Mouse (Mus musculus) cerebellum, adult 8-10 months (tissue): ENCODE results near the gene Dytn.
"Not testable (repeated sequence)": the region's sequence is repeated elsewhere in the genome, so short reads cannot be mapped to it uniquely, and the experiment has no call there.

Experiments used
- DNase-seq: peaks from one replicate; pipeline ENCODE4 v3.0.0; 2022

Dytn gene

DNA sequence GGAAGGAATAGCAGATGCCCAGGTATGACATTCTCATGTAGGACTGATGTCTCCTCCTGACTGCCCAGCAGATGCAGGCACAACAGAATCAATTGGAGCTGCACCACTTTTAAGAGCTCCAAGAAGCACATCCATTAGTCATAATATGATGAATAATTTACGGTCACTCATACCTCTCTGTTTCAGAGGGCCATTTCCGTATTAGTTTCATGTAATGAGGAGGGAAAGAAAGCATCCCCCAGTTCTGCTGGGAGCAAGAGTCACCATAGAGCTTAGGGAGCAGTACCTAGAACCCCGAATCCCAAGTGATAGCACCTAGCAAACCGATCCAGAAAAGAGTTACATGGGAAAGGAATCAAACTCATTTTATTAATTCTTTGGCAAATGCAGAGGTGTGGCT is at the start of gene Dytn:
Gene Dytn, minus strand, starts transcription at position 101 of the 400 bp plus-strand sequence.
- DNase-seq: no peak

DNA sequence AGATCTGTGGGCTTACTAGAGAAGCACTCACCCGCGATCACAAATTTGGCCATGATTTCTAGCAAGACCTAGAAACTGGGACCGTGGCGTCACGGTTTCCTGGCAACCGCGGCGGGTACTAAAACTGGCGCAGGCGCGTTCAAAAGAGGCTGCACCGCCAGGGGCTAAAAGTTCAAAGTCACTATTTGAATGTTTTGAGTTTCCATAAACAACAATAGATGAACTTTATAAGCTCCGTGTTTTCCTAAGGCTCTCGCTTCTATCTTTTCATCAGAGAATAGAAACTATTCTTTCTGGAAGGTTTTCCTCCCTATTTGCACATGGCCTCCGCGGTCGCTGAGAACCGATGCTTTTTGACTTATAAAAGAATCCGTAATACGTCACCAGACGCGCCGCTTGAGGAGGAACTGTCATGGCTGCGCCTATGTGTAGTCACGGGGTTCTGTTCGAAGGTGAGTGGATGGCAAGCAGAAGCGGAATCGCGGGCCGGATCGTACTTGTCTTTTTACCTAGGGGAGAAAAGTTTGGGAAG is 43.6 kb upstream of the Dytn start, which contains the start of the genes Mdh1b and Fastkd2:
Gene Mdh1b, minus strand, starts transcription at position 79 of the 532 bp plus-strand sequence.
Gene Fastkd2, plus strand, starts transcription at position 375 of the 532 bp plus-strand sequence.
- peak; percentile 90 for DNase-seq

DNA sequence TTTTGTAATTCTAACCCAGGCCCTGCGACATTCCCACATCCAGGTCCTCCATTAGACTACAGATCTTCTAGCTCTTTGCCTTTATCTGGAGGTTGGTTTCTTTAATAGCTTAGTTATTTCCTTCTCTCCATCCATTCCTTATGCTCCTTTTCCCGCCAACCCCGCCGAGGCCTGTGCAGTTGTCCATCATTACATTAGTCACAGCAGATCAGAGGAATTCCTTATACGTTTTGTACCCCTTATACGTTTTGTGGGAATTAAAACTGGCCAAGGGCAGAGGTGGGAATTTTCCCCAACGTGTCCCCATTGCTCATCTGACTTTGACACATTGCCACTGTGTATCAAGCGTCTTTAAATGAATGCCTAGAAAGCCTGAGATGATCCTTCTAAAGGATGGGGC is 43.1 kb upstream of the Dytn start:
- no peak for DNase-seq

DNA sequence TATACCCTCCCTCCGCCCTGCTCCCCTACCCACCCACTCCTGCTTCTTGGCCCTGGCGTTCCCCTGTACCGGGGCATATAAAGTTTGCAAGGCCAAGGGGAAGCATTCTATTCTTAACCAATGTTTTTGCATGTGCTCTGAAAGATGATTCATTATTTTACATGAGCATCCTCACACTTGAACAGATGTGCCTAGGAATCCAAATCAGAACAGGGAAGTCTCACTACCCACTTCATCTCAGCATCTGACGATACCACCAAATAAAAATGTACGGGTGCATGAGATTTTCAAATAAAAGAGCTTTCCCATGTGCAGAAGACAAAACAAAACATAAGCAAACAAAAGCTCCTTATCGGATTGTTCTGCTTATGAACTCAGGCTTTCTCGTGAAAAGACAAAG is 33.4 kb upstream of the Dytn start:
- DNase-seq: no peak

DNA sequence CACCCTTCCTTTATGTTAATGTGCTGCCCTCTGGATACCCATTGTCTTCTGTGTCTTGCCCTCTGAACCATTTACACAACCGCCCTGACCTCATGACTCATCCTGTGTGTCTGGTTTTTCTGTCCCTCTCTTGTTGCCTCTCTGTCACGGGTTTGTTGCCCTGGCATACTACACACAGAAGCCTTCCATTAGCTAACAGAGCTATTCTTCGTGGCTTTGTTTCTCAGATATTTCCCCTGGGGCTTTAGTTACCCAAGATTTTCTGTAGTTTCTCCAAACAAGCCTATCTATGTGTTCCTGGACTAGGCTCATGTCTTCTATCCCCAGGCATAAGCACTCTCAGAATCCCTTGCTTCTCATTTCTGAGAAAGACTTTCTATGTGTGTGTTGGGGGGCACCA is 22.1 kb upstream of the Dytn start:
- no peak for DNase-seq

DNA sequence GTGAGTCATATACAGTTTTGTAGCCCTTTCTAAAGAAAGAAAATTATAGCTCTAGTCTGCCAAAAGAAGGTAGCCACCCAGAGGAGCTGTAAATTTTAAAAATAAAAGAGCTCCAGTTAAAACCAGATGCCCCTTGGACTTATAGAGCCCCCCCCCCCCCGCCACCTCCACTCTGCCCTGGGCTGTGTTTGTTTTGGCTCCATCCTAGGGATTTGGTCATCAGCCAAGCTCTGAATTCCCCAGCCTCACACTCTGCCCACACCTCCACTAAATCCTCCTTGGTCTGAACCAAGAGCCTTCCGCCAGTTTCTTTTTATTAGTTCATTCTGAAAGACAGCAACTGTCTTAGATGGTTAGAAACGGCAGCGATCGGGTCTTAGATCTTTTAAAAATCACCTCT is 19.0 kb upstream of the Dytn start:
- no peak for DNase-seq

DNA sequence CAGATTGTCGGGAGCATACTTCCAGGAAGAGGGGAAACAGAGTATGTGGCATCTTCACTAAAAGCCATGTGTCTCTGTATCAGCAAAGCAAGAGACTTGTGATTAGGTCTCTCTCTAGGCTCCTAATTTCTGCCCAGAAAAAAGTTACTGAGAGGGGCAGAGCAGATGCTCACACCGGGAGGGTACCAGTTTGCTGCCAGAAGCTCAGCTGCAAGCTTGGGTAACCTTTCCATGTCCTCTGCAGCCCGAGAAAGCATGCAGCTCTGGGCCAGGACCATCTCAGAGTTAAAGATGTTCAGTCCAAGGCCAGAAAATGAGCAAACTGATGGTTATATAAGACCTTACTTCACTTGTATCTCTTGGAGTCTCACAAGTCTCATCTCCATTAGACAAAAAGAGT is 10.1 kb upstream of the Dytn start:
- DNase-seq: peak; percentile 6

DNA sequence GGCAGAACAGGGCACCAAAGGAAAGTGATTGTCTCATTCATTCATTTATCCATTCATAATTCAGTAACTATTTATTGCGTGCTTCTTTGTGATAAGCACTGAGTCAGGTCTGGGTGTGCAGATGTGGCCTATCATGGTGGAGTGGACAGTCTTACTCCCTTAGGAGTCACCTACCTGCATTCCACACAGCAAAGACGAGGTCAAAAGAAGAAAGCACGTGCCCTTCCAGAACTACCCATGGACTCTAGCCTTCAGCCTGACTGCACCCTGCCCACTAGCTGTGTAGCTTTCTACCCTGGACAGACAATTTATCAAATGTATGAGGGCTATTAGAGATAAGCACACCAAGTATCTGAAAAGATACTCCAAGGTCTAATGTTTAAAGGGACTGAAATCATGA is 10.8 kb downstream of the Dytn start:
- DNase-seq: no peak

DNA sequence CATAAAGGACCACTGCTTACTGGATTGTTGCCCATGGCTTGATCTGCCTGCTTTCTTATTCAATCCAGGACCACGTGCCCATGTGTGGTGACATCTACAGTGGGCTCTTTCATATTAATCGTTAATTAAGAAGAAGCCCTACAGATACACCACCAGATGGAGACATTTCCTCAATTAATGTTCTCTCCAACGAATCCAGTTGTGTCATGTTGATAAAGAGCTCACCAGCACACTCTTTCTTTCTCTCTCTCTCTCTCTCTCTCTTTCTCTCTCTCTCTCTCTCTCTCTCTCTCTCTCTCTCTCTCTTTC is 17.9 kb downstream of the Dytn start:
- DNase-seq: peak; percentile 8

DNA sequence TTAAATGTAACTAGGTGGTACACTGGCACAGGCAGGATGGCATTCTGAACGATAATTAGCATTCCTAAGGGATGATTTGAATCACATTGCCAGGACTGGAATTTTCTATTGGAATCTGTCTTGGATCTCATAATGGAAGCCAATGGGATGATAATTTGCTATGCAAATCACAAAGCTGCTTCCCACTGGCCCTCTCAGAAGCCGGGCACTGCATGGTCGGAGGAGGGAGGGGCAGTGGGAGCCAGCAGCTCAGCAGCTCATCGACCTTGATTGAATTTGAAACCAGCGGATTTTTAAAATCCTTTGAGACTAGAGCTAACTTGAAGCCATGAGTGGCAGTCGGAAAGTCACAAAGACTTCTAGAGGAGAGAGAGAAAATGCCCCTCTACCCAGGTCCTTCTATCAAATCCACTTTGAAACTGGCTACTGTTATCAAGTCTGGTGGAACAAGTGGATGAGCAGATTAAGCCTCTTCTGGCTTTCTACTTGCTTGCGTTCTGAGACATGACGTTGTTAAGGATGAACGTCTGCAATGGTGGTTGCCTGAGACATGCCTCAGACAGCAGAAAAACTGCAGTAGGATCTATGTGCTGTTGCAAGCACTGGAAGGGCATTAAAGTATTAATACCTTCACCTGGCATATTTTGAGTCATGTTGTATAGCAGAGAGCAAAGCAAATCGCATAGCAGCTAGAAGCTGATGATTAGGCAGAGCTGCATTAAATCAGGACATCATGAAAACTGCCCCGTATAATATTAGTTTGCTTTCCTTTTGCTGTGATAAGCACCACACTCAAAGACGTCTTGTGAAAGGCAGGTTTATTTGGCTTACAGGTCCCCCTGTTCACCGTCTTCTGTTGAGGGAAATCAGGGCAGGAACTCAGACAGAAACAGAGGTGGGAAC is 18.5 kb downstream of the Dytn start:
- DNase-seq: no peak

DNA sequence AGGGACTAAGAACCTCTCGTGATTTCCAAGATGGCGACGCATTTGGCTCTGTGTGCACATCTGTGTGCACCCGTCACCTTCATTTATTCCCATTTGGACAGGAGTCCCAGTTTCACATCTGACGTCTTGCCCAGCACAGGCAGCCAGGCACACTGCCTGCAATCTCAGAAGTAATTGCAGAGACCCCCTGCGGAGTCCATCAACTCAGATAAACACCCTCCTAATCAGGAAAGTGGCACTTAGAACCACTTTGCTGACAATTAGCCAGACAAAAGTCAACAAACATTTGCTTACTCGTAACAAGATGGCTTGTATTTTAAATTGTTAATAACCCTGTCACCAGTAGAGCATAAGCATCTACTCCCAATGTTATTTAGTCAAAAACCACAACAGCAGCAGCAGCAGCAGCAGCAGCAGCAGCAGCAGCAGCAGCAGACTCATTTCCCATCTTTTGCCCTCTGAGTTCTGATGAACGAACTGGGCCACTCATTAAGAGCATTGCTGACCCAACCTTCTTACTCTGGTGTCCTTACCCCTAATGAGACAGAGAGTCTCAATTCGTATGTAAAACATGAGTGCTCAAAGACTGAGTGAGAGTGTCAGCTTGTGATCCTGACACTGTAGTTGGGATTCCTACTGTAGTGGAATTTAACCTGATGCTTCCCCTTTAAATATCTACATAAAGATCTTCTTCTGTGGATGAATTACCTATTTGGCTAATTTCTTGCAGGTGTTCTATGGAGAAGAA is 19.4 kb downstream of the Dytn start:
- DNase-seq: no peak

DNA sequence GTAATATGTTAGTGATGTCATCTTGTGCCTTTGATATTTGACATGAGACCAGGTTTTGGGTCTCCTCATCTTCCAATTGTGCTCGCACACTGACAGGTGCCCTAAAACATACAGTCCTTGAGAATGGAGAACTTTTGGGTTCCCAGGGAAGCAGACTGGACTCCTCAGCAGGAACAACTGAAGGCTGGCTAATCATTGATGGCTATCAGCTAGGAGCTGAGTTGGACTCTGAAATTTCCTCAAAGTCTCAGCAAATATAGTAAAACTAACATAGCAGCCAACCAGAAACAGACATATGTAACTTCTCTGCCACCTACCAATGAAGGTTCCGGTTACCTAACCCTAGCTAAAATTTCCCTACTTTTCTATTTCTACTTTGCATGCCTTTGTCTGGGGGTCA is 20.6 kb downstream of the Dytn start:
- DNase-seq: no peak

DNA sequence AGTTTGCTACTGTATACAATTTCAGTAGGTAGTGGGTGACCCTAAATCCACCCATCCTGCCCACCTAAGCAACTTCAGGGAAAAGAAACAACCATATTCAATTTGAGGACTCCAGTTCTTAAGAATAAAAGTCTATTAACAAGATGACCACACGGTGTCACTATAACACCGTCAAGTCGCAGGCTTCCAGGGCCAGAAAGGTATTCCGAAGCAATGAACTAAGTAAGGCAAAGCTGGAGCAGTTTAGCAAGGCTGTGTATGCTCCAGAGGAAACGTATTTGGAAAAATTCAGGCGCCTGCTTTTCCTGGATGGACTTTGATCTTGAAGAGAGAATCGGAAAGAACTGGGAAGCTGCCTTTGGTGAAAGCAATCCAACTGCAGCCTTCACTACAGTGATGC is 27.1 kb downstream of the Dytn start:
- peak; percentile 43 for DNase-seq

DNA sequence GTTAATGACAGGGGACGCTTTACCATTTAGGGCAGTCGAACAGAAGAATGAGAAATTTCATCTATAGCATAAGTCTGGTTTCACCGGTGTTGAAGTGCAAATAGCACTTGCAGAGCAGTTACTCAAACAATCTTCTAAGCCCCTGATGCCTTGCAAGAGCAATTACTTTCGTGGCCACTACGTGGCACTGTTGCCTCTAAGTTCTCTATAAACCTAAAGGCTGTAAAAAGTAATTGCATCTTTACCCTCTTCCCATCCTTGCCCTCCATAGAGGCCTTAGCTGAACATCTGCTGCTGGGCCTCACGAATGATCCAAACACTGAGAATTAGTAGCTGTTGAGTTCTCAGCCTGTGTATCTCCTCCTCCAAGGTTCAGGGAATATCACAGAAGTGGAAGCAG is 28.7 kb downstream of the Dytn start:
- peak; percentile 48 for DNase-seq

DNA sequence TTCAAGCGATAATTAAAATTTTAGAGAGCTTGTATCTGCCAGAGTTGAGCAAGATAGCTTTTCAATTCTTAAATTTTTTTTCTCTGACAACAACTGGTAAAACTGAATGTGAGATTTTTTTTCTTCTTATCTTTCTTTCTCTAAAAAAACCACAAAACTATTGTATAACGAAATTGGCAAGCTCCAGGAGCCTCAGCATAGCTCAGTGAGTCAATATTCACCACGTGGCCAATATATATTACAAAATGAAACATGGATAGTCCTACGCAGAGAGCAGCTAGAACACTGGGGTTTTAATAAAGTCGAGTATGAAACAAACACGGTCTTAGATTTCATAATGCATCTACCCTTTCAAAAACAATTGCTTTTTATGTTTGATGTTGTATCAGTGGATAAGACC is 46.8 kb downstream of the Dytn start:
- DNase-seq: no peak

DNA sequence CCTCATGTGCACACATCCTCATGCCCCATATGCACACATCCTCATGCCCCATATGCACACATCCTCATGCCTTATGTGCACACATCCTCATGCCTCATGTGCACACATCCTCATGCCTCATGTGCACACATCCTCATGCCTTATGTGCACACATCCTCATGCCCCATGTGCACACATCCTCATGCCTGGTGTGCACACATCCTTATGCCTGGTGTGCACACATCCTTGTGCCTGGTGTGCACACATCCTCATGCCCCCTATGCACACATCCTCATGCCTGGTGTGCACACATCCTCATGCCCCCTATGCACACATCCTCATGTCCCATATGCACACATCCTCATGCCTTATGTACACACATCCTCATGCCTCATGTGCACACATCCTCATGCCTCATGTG is 56.3 kb downstream of the Dytn start:
- DNase-seq: not testable (repeated sequence)

DNA sequence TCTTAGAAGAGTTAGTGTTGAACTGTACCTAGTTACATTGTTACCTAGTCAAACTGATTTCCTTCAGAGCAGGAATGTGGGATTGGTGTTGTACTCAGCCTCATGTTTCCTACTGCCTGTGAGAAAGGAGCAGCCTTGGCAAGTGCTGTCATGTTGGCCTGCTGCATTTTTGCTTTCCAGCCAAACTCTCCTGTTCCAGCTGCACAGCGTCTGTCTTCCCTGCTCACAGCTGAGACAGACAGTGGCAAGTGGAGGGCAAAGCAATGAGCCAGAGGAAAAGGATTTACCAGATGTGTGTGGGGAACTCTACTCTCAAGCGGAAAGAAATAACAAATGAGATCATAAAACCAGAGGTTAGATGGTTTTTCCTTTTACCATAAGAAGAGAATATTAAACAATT is 58.5 kb downstream of the Dytn start:
- DNase-seq: no peak

DNA sequence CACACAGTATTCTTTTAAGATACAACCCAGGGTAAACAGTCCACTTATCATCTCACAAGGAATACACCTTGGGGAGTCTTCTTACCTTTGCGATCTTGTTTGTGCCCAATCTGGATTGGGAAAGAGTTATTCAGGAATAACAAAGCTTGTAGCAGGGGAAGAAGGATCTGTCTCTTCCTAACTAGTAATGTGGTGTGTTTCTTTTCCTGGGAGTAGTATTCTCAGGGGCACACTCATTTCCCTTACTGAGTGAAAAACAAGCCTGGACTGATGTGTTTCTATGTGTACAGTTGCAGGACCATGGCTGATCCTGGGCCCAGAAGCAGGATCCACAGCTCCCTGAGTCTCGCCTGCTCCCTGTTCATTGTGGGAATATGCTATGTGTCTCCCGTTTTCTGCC is 71.1 kb downstream of the Dytn start, which contains the start of gene Gm39653:
Gene Gm39653, plus strand, starts transcription at position 301 of the 400 bp plus-strand sequence.
- DNase-seq: no peak

DNA sequence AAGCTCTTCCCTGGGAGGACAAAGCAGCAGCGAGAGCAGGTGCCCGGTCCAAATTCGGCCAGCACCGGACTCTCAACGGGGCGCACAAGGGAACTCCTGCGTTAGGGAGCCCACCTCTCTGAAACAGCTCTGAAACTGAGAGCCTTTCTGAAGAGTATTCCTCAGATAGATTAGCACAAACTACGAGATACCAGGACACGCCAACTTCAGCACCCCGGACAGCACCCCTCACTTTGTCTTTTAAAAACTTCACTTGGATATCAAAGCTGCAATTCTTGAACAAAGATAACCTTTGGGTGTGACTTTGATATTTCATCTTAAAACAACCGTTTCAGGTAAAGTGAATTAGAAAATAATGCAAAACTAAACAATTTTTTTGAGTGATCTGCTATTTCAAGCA is 72.1 kb downstream of the Dytn start:
- no peak for DNase-seq

DNA sequence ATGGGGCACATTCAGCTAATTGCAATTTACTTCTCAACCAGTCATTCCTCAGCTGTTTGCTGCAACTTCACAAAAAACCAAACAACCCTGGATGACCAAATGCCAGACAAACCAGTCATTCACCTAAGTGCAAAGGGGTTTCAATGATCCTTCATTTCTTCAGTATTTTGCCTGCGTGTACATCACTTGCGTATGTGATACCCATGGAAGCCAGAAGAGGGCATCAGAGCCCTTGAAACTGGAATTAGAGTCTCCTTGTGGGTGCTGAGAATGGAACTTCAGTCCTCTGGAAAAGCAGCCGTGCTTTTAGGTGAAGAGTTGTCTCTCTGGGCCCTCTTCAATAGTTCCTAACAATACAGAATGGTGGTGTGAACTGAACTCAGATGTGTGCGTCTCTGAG is 77.1 kb downstream of the Dytn start:
- no peak for DNase-seq

DNA sequence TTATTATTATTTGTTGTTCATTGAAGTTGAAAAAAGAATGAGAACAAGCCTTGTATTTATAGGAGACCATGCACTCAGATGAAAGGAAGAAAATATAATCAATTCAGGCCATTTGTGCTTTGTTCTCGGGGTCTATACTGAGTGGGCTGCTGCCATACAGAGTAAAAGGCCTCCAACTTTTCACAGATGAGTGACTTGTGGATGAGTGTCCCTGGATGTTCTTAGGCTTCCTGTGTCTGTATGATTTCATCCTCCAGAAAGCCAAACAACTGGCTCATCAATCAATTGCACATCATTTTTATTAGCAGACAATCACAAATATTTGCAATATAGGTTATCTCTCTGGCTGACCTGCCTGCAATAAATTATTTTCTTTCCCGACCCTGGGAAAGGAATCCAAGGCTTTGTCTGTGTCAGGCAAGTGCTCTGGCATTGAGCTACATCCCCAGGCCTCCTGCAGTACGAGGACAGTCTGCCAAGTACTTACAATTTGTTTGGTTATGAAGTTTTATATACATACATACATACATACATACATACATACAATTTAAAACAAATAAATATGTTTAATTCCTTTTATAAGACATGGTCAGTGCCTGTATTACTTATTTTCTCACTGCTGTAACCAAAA is 82.7 kb downstream of the Dytn start:
- DNase-seq: no peak

DNA sequence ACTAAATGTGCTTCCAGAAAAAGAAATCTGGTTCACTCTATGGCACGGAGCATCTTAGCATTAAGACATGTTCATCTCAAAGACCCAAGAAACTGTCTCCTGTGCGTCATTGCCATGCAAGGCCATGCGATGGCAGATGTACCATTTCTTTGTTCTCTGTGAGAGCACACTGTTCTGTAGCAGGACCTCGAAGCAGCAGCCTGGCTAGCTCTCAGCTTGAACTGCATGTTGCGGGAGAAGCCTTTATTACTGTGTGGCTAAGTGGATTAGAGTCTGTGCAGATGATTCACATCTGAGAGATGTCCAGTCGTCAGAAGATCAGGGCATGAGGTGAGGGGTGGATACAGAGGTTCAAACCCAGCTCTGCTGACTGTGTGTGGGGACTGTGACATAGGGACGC is 99.9 kb downstream of the Dytn start:
- no peak for DNase-seq

DNA sequence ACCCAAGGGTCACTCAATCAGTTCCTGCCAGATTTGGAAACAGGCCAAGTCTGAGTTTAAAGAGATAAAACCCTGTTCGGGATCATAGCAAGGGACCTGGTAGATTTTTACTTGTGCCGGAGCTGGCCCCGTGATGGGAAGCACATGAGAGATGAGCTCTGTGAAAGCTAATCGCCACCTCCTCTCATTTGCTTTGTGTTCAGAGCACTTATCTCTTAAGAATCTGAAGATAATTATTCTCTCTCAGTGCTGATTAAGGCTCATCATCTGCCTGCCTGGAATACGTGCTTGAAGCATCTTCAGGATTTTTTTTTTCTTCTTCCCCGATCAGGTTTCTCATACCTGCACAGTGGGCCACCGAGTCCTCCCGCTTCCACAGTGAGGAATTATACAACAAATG is 107.6 kb downstream of the Dytn start:
- no peak for DNase-seq

DNA sequence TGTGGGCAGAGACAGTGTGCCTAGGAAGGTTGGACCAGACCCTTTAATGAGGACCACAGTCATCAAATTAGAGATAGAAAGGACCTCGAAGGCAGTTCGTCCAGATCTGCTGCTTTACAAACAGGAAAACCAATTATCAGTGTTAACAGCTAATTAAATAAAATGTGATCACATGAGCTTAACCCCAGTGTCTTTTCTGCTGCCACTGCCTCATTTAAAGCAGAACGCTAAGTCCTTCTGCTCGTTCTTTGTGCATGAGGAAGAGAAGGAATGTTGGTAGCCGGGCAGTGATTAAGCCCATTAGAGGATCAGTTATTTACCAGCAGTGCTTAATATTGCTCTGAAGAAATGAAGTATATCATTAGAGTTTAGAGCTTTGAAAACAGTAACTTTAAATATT is 109.9 kb downstream of the Dytn start:
- DNase-seq: no peak
